Comparison of ENCODE assay signal across 29 mouse cellular contexts in the genomic region with DNA sequence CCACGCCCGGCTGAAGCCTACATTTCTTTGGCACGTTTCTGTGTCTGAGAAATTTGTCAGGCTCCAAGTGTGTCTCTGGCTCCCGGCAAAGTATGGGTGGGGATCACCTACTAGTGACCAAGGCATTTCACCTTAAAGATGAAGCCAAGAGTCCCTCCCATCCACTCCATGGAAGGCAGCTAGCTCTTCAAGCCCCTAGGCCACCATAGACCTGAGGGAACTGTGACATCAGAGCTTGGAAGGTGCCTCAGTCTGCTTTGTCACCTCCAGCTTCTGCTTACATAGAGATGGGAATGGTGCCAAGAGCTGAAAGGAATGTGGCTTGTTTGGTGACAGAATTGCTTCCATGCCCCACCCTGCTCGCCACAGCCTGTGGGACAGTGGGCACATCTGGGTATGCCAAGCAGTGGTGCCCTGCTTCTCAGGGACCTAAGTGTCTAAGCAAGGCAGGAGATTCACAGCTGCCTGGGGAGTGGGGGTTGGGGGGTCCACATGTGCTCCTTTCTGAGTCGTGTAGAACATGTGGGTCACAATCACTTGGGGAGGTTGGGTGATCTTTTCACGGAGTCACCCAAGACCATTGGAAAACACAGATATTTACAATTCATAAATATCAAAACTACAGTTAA. TPM values are rescaled to one million over a fixed set of nuclear protein-coding genes. Genes with fewer than 3 reads are reported as not detected.
A peak's percentile ranks its signal among the peaks of the same experiment; 100 is the strongest.
DNase-seq lines count a peak whose midpoint lies in the region; ATAC-seq and TF ChIP-seq lines count a peak whose summit lies in the region.
"Had no signal": no experiment of that assay in that cellular context is flagged by ENCODE, and none has a peak within 500 bp of the region (broad histone marks: within the 10 kb centered on the region; RNA-seq: fewer than 3 reads in every experiment).

No protein-coding gene starts in this region.

- H3K9ac ChIP-seq in forebrain, embryonic 14.5 days (ENCODE audit: low read length): no peak overlapping the region
- H3K9ac ChIP-seq in forebrain, embryonic 11.5 days (ENCODE audit: low read length): no peak overlapping the region
- no peak overlapping the region for H3K9ac ChIP-seq in lung, embryonic 16.5 days (ENCODE audit: low read length)
- H3K9ac ChIP-seq in stomach, postnatal 0 days (ENCODE audit: low read length): no peak overlapping the region
- H3K9ac ChIP-seq: forebrain, embryonic 12.5 days; intestine, embryonic 15.5 days; limb, embryonic 13.5 days; liver, embryonic 12.5 days; neural tube, embryonic 15.5 days had no signal

- H3K27ac ChIP-seq in forebrain, embryonic 14.5 days (ENCODE audit: low read depth, low read length): no peak overlapping the region
- H3K27ac ChIP-seq in forebrain, embryonic 11.5 days (ENCODE audit: low read depth, low read length): no peak overlapping the region
- H3K27ac ChIP-seq in lung, embryonic 16.5 days (ENCODE audit: low read length): no peak overlapping the region
- H3K27ac ChIP-seq in stomach, postnatal 0 days (replicated peaks): no peak overlapping the region
- H3K27ac ChIP-seq: forebrain, embryonic 12.5 days; heart, embryonic 10.5 days; hindbrain, embryonic 10.5 days; intestine, embryonic 15.5 days; limb, embryonic 13.5 days; liver, embryonic 12.5 days; macrophage; neural tube, embryonic 15.5 days had no signal

- no peak overlapping the region for H3K4me3 ChIP-seq in forebrain, embryonic 14.5 days (ENCODE audit: low read depth, low read length)
- no peak overlapping the region for H3K4me3 ChIP-seq in forebrain, embryonic 11.5 days (ENCODE audit: low read depth, low read length)
- H3K4me3 ChIP-seq in lung, embryonic 16.5 days (ENCODE audit: low read length): no peak overlapping the region
- no peak overlapping the region for H3K4me3 ChIP-seq in stomach, postnatal 0 days (ENCODE audit: low read depth, low read length)
- H3K4me3 ChIP-seq: forebrain, embryonic 12.5 days; heart, embryonic 10.5 days; hindbrain, embryonic 10.5 days; intestine, embryonic 15.5 days; limb, embryonic 13.5 days; liver, embryonic 12.5 days; neural tube, embryonic 15.5 days had no signal

- ATAC-seq in forebrain, embryonic 14.5 days: no peak
- no peak for ATAC-seq in forebrain, embryonic 11.5 days (replicated peaks; ENCODE audit: low FRiP score)
- ATAC-seq in lung, embryonic 16.5 days (ENCODE audit: low read depth): peak; percentile 83
- ATAC-seq in stomach, postnatal 0 days (ENCODE audit: low FRiP score, low TSS enrichment): peak; percentile 64; the same call in 1 of the 2 replicates
- ATAC-seq: activated CD4-positive, CD25-positive, alpha-beta regulatory T cell, adult 4 months; hindbrain, embryonic 16.5 days; intestine, embryonic 15.5 days; liver, embryonic 12.5 days; midbrain, embryonic 16.5 days had no signal

- no peaks in the 10 kb centered on the region for H3K4me1 ChIP-seq in forebrain, embryonic 14.5 days (ENCODE audit: control insufficient read depth, insufficient read depth, low read length)
- H3K4me1 ChIP-seq in forebrain, embryonic 11.5 days (replicated peaks; ENCODE audit: control insufficient read depth, insufficient read depth, low read length): no peaks in the 10 kb centered on the region
- peaks cover 4% of the 10 kb centered on the region for H3K4me1 ChIP-seq in lung, embryonic 16.5 days (replicated peaks; ENCODE audit: control insufficient read depth, insufficient read depth, low read length)
- no peaks in the 10 kb centered on the region for H3K4me1 ChIP-seq in stomach, postnatal 0 days (replicated peaks; ENCODE audit: control insufficient read depth, insufficient read depth)
- H3K4me1 ChIP-seq: forebrain, embryonic 12.5 days; hindbrain, embryonic 10.5 days; intestine, embryonic 15.5 days; liver, embryonic 12.5 days; neural tube, embryonic 15.5 days had no signal

- TF ChIP-seq CTCF in stomach, postnatal 0 days (IDR thresholded peaks at IDR 0.05; ENCODE audit: low read depth): no peak

- no peaks in the 10 kb centered on the region for H3K27me3 ChIP-seq in forebrain, embryonic 14.5 days (replicated peaks; ENCODE audit: control insufficient read depth, insufficient read depth, low read length)
- H3K27me3 ChIP-seq in forebrain, embryonic 11.5 days (ENCODE audit: control insufficient read depth, insufficient read depth, low read length): no peaks in the 10 kb centered on the region
- no peaks in the 10 kb centered on the region for H3K27me3 ChIP-seq in lung, embryonic 16.5 days (ENCODE audit: control insufficient read depth, insufficient read depth, low read depth, low read length)
- H3K27me3 ChIP-seq in stomach, postnatal 0 days (ENCODE audit: control insufficient read depth, insufficient read depth, low read length): no peaks in the 10 kb centered on the region
- H3K27me3 ChIP-seq: forebrain, embryonic 12.5 days; intestine, embryonic 15.5 days; limb, embryonic 13.5 days; liver, embryonic 12.5 days; neural tube, embryonic 15.5 days had no signal

- no peak for TF ChIP-seq EP300 in stomach, postnatal 0 days (optimal IDR thresholded peaks at IDR 0.05)

- no peak overlapping the region for H3K4me2 ChIP-seq in forebrain, embryonic 14.5 days (ENCODE audit: low read length)
- H3K4me2 ChIP-seq in forebrain, embryonic 11.5 days (ENCODE audit: low read depth, low read length, severe bottlenecking): no peak overlapping the region
- no peak overlapping the region for H3K4me2 ChIP-seq in lung, embryonic 16.5 days (ENCODE audit: low read depth, low read length)
- no peak overlapping the region for H3K4me2 ChIP-seq in stomach, postnatal 0 days (replicated peaks; ENCODE audit: low read depth)
- H3K4me2 ChIP-seq: forebrain, embryonic 12.5 days; intestine, embryonic 15.5 days; limb, embryonic 13.5 days; liver, embryonic 12.5 days; neural tube, embryonic 15.5 days had no signal

- WGBS in forebrain, embryonic 14.5 days: 85% methylated on average over 7 of the region's 7 CpGs
- 90% methylated on average over 7 of the region's 7 CpGs for WGBS in forebrain, embryonic 11.5 days
- 63% methylated on average over 7 of the region's 7 CpGs for WGBS in lung, embryonic 16.5 days
- 64% methylated on average over 7 of the region's 7 CpGs for WGBS in stomach, postnatal 0 days

- H3K36me3 ChIP-seq in forebrain, embryonic 14.5 days (ENCODE audit: control insufficient read depth, insufficient read depth, low read length): no peaks in the 10 kb centered on the region
- H3K36me3 ChIP-seq in forebrain, embryonic 11.5 days (ENCODE audit: control insufficient read depth, insufficient read depth, low read length): no peaks in the 10 kb centered on the region
- H3K36me3 ChIP-seq in lung, embryonic 16.5 days (ENCODE audit: control insufficient read depth, insufficient read depth, low read length): no peaks in the 10 kb centered on the region
- H3K36me3 ChIP-seq in stomach, postnatal 0 days (ENCODE audit: control insufficient read depth, insufficient read depth, low read length): no peaks in the 10 kb centered on the region
- H3K36me3 ChIP-seq: forebrain, embryonic 12.5 days; hindbrain, embryonic 10.5 days; intestine, embryonic 15.5 days; limb, embryonic 13.5 days; liver, embryonic 12.5 days; neural tube, embryonic 15.5 days had no signal

- peak; percentile 30 for DNase-seq in forebrain, embryonic 14.5 days (ENCODE audit: low spot score)
- DNase-seq in forebrain, embryonic 11.5 days (ENCODE audit: low spot score): no peak
- DNase-seq in urinary bladder, postnatal 14 days (ENCODE audit: low spot score): peak; percentile 20
- no peak for DNase-seq in urinary bladder, postnatal 10 days (ENCODE audit: low spot score)
- peak; percentile 50 for DNase-seq in stomach, postnatal 0 days (ENCODE audit: low spot score)
- no peak for DNase-seq in frontal cortex, postnatal 36 days (ENCODE audit: low spot score in 2 of 2)
- no peak for DNase-seq in adrenal gland, postnatal 14 days
- DNase-seq: adrenal gland, postnatal 10 days; cerebellum, adult 8-10 months; gastrocnemius, postnatal 10 days; kidney, adult 8-10 months; kidney, postnatal 10 days; layer of hippocampus, postnatal 36 days; right cerebral cortex, postnatal 14 days; thymus, postnatal 25 days had no signal

- H3K9me3 ChIP-seq in forebrain, embryonic 14.5 days (replicated peaks; ENCODE audit: control insufficient read depth, low read length): no peaks in the 10 kb centered on the region
- H3K9me3 ChIP-seq in forebrain, embryonic 11.5 days (ENCODE audit: control insufficient read depth, low read length): no peaks in the 10 kb centered on the region; the same call in 1 of the 2 replicates
- H3K9me3 ChIP-seq in lung, embryonic 16.5 days (ENCODE audit: control insufficient read depth, low read length): no peaks in the 10 kb centered on the region
- H3K9me3 ChIP-seq in stomach, postnatal 0 days (ENCODE audit: control insufficient read depth, low read length): no peaks in the 10 kb centered on the region
- H3K9me3 ChIP-seq: forebrain, embryonic 12.5 days; heart, embryonic 10.5 days; intestine, embryonic 15.5 days; liver, embryonic 12.5 days; neural tube, embryonic 15.5 days had no signal

RNA-seq across cellular contexts. Expression of gene Adcy5, which starts 38.2 kb away (rescaled TPM):
- polyA plus RNA-seq in forebrain, embryonic 14.5 days (2014; fragmentation: Nextera tagmentation; extraction: Ambion mirVana): 4.4 and 5.4 TPM in 2 replicates
- 1.8 and 2.1 TPM in 2 replicates for polyA plus RNA-seq in forebrain, embryonic 11.5 days (2014; fragmentation: Nextera tagmentation; extraction: Ambion mirVana)
- 1.4 and 1.5 TPM in 2 replicates for polyA plus RNA-seq in lung, embryonic 16.5 days (2015; fragmentation: Nextera tagmentation; extraction: Ambion mirVana)
- polyA plus RNA-seq in stomach, postnatal 0 days (2015; fragmentation: Nextera tagmentation; extraction: Ambion mirVana): 2.2 and 2.3 TPM in 2 replicates
- total RNA-seq in adrenal gland, postnatal 14 days (2021): 6.3 and 8.9 TPM in 2 replicates
- total RNA-seq: common myeloid progenitor, adult 5-6 weeks; granulocyte monocyte progenitor cell, adult 5-6 weeks had no signal

Comparison
In these comparisons a context has a peak if more than half of its experiments do, and no peak if none do; other contexts are left out.
1. DNase-seq: peak in forebrain, embryonic 14.5 days (single experiment), urinary bladder, postnatal 14 days (single experiment) and stomach, postnatal 0 days (single experiment); none in forebrain, embryonic 11.5 days (single experiment), urinary bladder, postnatal 10 days (single experiment), frontal cortex, postnatal 36 days (0 of 2) and adrenal gland, postnatal 14 days (single experiment).
2. ATAC-seq: peak in lung, embryonic 16.5 days (single experiment) and stomach, postnatal 0 days (single experiment); none in forebrain, embryonic 14.5 days (single experiment) and forebrain, embryonic 11.5 days (single experiment).